ENCODE assay signal across 8 mouse cellular contexts in the genomic region with DNA sequence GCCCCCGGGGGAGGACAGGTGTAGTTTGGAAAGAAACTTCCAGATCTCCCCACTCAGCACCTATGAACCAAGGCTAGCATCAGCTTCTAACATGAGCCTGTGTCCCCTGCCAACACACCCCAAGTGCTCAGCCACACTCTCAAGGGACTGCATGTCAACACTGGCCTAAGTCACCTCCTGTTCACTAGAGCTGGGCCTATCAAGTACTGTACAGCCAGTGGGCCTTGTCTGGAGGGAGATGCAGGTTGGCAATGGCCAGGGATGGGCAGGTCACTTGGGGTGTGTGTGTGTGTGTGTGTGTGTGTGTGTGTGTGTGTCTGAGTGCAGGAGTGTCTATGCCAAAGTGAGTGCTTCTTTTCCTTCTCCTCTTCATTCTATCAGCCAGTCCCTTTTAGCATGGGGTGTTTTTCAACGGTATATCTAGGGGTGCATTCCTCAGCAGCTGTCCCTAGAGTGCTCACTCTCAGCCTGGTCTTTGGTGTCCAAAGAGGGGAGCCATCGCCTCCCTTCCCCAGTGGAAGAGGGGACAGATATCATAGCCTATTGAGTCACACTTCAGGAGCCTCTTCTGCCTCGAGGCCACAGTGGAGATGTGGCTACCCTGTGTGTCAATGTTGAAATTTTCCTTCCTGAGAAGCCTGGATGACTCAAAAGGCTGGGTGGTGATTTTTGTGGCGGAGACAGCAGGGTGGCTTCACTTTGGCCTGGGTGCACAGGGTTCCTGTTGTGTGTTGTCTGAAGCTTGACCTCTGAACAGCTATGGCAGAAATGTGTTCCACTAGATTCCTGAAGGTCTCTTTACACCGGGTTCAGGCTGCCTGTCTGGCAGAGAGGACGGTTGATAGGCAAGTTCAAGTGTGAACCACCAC. TPM values are rescaled to one million over a fixed set of nuclear protein-coding genes. Genes with fewer than 3 reads are reported as not detected.
A peak's percentile ranks its signal among the peaks of the same experiment; 100 is the strongest.
DNase-seq lines count a peak whose midpoint lies in the region; ATAC-seq and TF ChIP-seq lines count a peak whose summit lies in the region.

No protein-coding gene starts in this region.

- no peaks in the 10 kb centered on the region for H3K36me3 ChIP-seq in heart, adult 2 months (ENCODE audit: control insufficient read depth, insufficient read depth, low read length)
- H3K36me3 ChIP-seq in hindbrain, postnatal 0 days (ENCODE audit: insufficient read depth, low read length), result no peaks in the 10 kb centered on the region
- H3K36me3 ChIP-seq in midbrain, embryonic 12.5 days, result no peaks in the 10 kb centered on the region

- TF ChIP-seq CTCF in heart, adult 2 months (IDR thresholded peaks at IDR 0.05), result no peak
- TF ChIP-seq CTCF in hindbrain, postnatal 0 days (IDR thresholded peaks at IDR 0.05; ENCODE audit: low read depth), result no peak

- H3K4me2 ChIP-seq in hindbrain, postnatal 0 days (ENCODE audit: low read depth, low read length), result peak overlapping the region; percentile 92
- peak overlapping the region; percentile 90; the same call in 1 of the 2 replicates for H3K4me2 ChIP-seq in midbrain, embryonic 12.5 days (replicated peaks)

- TF ChIP-seq POLR2A in heart, adult 2 months (IDR thresholded peaks at IDR 0.05; ENCODE audit: insufficient read depth, low read depth, low read length), result no peak

- peaks cover 3% of the 10 kb centered on the region for H3K4me1 ChIP-seq in heart, adult 2 months (ENCODE audit: control insufficient read depth, insufficient read depth, low read length)
- peaks cover 9% of the 10 kb centered on the region; the same call in 1 of the 2 replicates for H3K4me1 ChIP-seq in hindbrain, postnatal 0 days (ENCODE audit: insufficient read depth, low read length)
- peaks cover 7% of the 10 kb centered on the region for H3K4me1 ChIP-seq in midbrain, embryonic 12.5 days

- no peaks in the 10 kb centered on the region for H3K79me2 ChIP-seq in heart, adult 2 months (replicated peaks; ENCODE audit: control insufficient read depth, insufficient read depth, low read length)

- peak overlapping the region; percentile 40; the same call in 1 of the 2 replicates for H3K9ac ChIP-seq in heart, adult 2 months (ENCODE audit: low read depth, low read length)
- H3K9ac ChIP-seq in hindbrain, postnatal 0 days (replicated peaks; ENCODE audit: low read length), result no peak overlapping the region
- H3K9ac ChIP-seq in midbrain, embryonic 12.5 days (replicated peaks), result no peak overlapping the region

- H3K27ac ChIP-seq in heart, adult 2 months, result peak overlapping the region; percentile 81; the same call in 1 of the 2 replicates
- H3K27ac ChIP-seq in hindbrain, postnatal 0 days, result no peak overlapping the region
- no peak overlapping the region for H3K27ac ChIP-seq in midbrain, embryonic 12.5 days (replicated peaks)

- intact Hi-C loops in heart, adult 2 months (cut with DNase I), result loop anchor here (1.0 kb wide), 1 partner anchor 36 kb away; a partner anchor contains a TSS
- intact Hi-C loops in gastrocnemius, postnatal 36 days (cut with DNase I), result no loop called here

- WGBS in heart, adult 2 months, result 60% methylated on average over 7 of the region's 7 CpGs
- 77% methylated on average over 7 of the region's 7 CpGs for WGBS in hindbrain, postnatal 0 days
- WGBS in midbrain, embryonic 12.5 days, result 75% methylated on average over 7 of the region's 7 CpGs

- H3K27me3 ChIP-seq in heart, adult 2 months (ENCODE audit: control insufficient read depth, insufficient read depth, low read length), result no peaks in the 10 kb centered on the region
- H3K27me3 ChIP-seq in hindbrain, postnatal 0 days (ENCODE audit: insufficient read depth, low read length), result no peaks in the 10 kb centered on the region
- peaks cover 29% of the 10 kb centered on the region for H3K27me3 ChIP-seq in midbrain, embryonic 12.5 days

- DNase-seq in heart, adult 2 months, result peak in 1 of 2 experiments; percentile 30
- DNase-seq in heart, postnatal 4 days, result no peak
- no peak for DNase-seq in hindbrain, postnatal 0 days (ENCODE audit: low spot score)
- no peak for DNase-seq in spleen, adult 12 weeks (ENCODE audit: low spot score)
- DNase-seq in gastrocnemius, postnatal 36 days, result no peak
- DNase-seq in urinary bladder, postnatal 4 days (ENCODE audit: low spot score in 2 of 2), result no peak

- H3K4me3 ChIP-seq in heart, adult 2 months, result peak overlapping the region; percentile 77; the same call in 1 of the 2 replicates
- H3K4me3 ChIP-seq in hindbrain, postnatal 0 days (ENCODE audit: low read length), result peak overlapping the region; percentile 53
- H3K4me3 ChIP-seq in midbrain, embryonic 12.5 days, result no peak overlapping the region

- ATAC-seq in common myeloid progenitor, adult 5-6 weeks (replicated peaks; ENCODE audit: low read depth, poor library complexity, severe bottlenecking), result 0 out of 2 replicates have a peak, but pooled peaks have one; percentile 10
- ATAC-seq in hindbrain, postnatal 0 days, result no peak; the same call in 1 of the 2 replicates
- ATAC-seq in midbrain, embryonic 12.5 days (ENCODE audit: low FRiP score, low read depth), result no peak

- H3K9me3 ChIP-seq in hindbrain, postnatal 0 days (ENCODE audit: low read length), result no peaks in the 10 kb centered on the region
- H3K9me3 ChIP-seq in midbrain, embryonic 12.5 days, result no peaks in the 10 kb centered on the region

- TF ChIP-seq EP300 in heart, adult 2 months (IDR thresholded peaks at IDR 0.05; ENCODE audit: insufficient read depth, low read depth, low read length), result no peak

RNA-seq across cellular contexts. Expression of a gene that starts 1.2 kb away (rescaled TPM):
- total RNA-seq in heart, adult 2 months (2021), result 10 to 100 TPM; 24.6 to 28.9 TPM
- 32.9 and 39.5 TPM in 2 replicates for polyA plus RNA-seq in heart, adult 2 months (2012; rRNA removed)
- total RNA-seq in heart, postnatal 4 days (2021), result 10 to 100 TPM; 33.3 to 35.5 TPM
- 2.7 and 5.0 TPM in 2 replicates for total RNA-seq in common myeloid progenitor, adult 5-6 weeks (2017)
- total RNA-seq in hindbrain, postnatal 0 days (2014; rRNA removed), result 21.0 and 28.4 TPM in 2 replicates
- 14.5 and 14.6 TPM in 2 replicates for polyA plus RNA-seq in hindbrain, postnatal 0 days (2015; fragmentation: Nextera tagmentation; extraction: Ambion mirVana)
- 6.7 and 7.3 TPM in 2 replicates for polyA plus RNA-seq in midbrain, embryonic 12.5 days (2016; fragmentation: Nextera tagmentation; extraction: Ambion mirVana)
- total RNA-seq in gastrocnemius, postnatal 36 days (2021), result 10 to 100 TPM; 12.5 to 17.2 TPM

RNA-seq across cellular contexts. Expression of a gene that starts 20.9 kb away (rescaled TPM):
- total RNA-seq in heart, adult 2 months (2021), result 10 to 100 TPM; 20.2 to 22.3 TPM
- 24.8 and 27.2 TPM in 2 replicates for polyA plus RNA-seq in heart, adult 2 months (2012; rRNA removed)
- 10 to 100 TPM; 21.0 to 22.6 TPM for total RNA-seq in heart, postnatal 4 days (2021)
- 20.1 and 31.0 TPM in 2 replicates for total RNA-seq in common myeloid progenitor, adult 5-6 weeks (2017)
- total RNA-seq in hindbrain, postnatal 0 days (2014; rRNA removed), result 70.5 and 84.8 TPM in 2 replicates
- 31.8 and 32.2 TPM in 2 replicates for polyA plus RNA-seq in hindbrain, postnatal 0 days (2015; fragmentation: Nextera tagmentation; extraction: Ambion mirVana)
- 30.9 and 33.2 TPM in 2 replicates for polyA plus RNA-seq in midbrain, embryonic 12.5 days (2016; fragmentation: Nextera tagmentation; extraction: Ambion mirVana)
- total RNA-seq in gastrocnemius, postnatal 36 days (2021), result 10 to 100 TPM in 1 of 2 experiments, 1 to 10 TPM in 1; 10.0 to 10.7 TPM

RNA-seq across cellular contexts. Expression of a gene that starts 36.1 kb away (rescaled TPM):
- total RNA-seq in heart, adult 2 months (2021), result 100 to 1,000 TPM; 166 to 197 TPM
- polyA plus RNA-seq in heart, adult 2 months (2012; rRNA removed), result 82.7 and 134 TPM in 2 replicates
- total RNA-seq in heart, postnatal 4 days (2021), result 100 to 1,000 TPM; 151 to 153 TPM
- total RNA-seq in common myeloid progenitor, adult 5-6 weeks (2017), result 106 and 111 TPM in 2 replicates
- total RNA-seq in hindbrain, postnatal 0 days (2014; rRNA removed), result 125 and 133 TPM in 2 replicates
- 188 and 189 TPM in 2 replicates for polyA plus RNA-seq in hindbrain, postnatal 0 days (2015; fragmentation: Nextera tagmentation; extraction: Ambion mirVana)
- polyA plus RNA-seq in midbrain, embryonic 12.5 days (2016; fragmentation: Nextera tagmentation; extraction: Ambion mirVana), result 203 and 228 TPM in 2 replicates
- total RNA-seq in gastrocnemius, postnatal 36 days (2021), result 100 to 1,000 TPM; 102 to 112 TPM
